Mouse (Mus musculus): ENCODE results near the gene Comt. TPM values are rescaled to one million over a fixed set of nuclear protein-coding genes. Genes with fewer than 3 reads are reported as not detected.

The Comt gene
- total RNA-seq, 2 experiments from 2014 or later = 57.1 to 66.8 TPM

- no peak for DNase-seq (ENCODE audit: low spot score in 2 of 2)
Observed at GRCm38 (mm10) chr16:18411802-18412476, 14.7 kb downstream of the Comt start.

GRCm38 (mm10) chr16:18411026-18411649 lies 15.5 kb downstream of the Comt start:
- DNase-seq (ENCODE audit: low spot score in 2 of 2) = no peak

GRCm38 (mm10) chr16:18410418-18410817 lies 16.2 kb downstream of the Comt start:
- no peak for DNase-seq (ENCODE audit: low spot score in 2 of 2)

GRCm38 (mm10) chr16:18409776-18410175 lies 16.9 kb downstream of the Comt start:
- no peak for DNase-seq (ENCODE audit: low spot score in 2 of 2)

GRCm38 (mm10) chr16:18407912-18408311 lies 18.7 kb downstream of the Comt start:
- DNase-seq (ENCODE audit: low spot score in 2 of 2) = no peak

- DNase-seq (ENCODE audit: low spot score in 2 of 2) = peak; percentile 66 to 73
Observed at GRCm38 (mm10) chr16:18406293-18406692, 20.4 kb downstream of the Comt start.

GRCm38 (mm10) chr16:18405876-18406275 lies 20.8 kb downstream of the Comt start:
- DNase-seq (ENCODE audit: low spot score in 2 of 2) = no peak

GRCm38 (mm10) chr16:18405091-18405854 lies 21.4 kb downstream of the Comt start:
- DNase-seq (ENCODE audit: low spot score in 2 of 2) = no peak

GRCm38 (mm10) chr16:18403285-18403684 lies 23.4 kb downstream of the Comt start:
- no peak for DNase-seq (ENCODE audit: low spot score in 2 of 2)

GRCm38 (mm10) chr16:18400472-18401216 lies 26.0 kb downstream of the Comt start:
- peak in 1 of 2 experiments; percentile 65 for DNase-seq (ENCODE audit: low spot score in 2 of 2)

GRCm38 (mm10) chr16:18400028-18400427 lies 26.6 kb downstream of the Comt start:
- no peak for DNase-seq (ENCODE audit: low spot score in 2 of 2)

GRCm38 (mm10) chr16:18396791-18397621 lies 29.6 kb downstream of the Comt start:
- no peak for DNase-seq (ENCODE audit: low spot score in 2 of 2)

- peak in 1 of 2 experiments; percentile 52 for DNase-seq (ENCODE audit: low spot score in 2 of 2)
Observed at GRCm38 (mm10) chr16:18396201-18396600, 30.5 kb downstream of the Comt start.

- no peak for DNase-seq (ENCODE audit: low spot score in 2 of 2)
Observed at GRCm38 (mm10) chr16:18395620-18396036, 31.0 kb downstream of the Comt start.

GRCm38 (mm10) chr16:18394777-18395619 lies 31.7 kb downstream of the Comt start:
- no peak for DNase-seq (ENCODE audit: low spot score in 2 of 2)

- no peak for DNase-seq (ENCODE audit: low spot score in 2 of 2)
Observed at GRCm38 (mm10) chr16:18394056-18394455, 32.6 kb downstream of the Comt start.

GRCm38 (mm10) chr16:18393595-18393994 lies 33.1 kb downstream of the Comt start:
- no peak for DNase-seq (ENCODE audit: low spot score in 2 of 2)

- DNase-seq (ENCODE audit: low spot score in 2 of 2) = peak in 1 of 2 experiments; percentile 73
Observed at GRCm38 (mm10) chr16:18392469-18393426, 33.9 kb downstream of the Comt start.
